Mouse (Mus musculus) naive thymus-derived CD4-positive, alpha-beta T cell, adult 2 months (primary cell): ENCODE data around the gene Clptm1.

Experiments
- DNase-seq: peaks from one replicate; pipeline ENCODE4 v3.0.0-alpha.2; 2011; ENCODE audit warnings: low read depth

The Clptm1 gene

DNA sequence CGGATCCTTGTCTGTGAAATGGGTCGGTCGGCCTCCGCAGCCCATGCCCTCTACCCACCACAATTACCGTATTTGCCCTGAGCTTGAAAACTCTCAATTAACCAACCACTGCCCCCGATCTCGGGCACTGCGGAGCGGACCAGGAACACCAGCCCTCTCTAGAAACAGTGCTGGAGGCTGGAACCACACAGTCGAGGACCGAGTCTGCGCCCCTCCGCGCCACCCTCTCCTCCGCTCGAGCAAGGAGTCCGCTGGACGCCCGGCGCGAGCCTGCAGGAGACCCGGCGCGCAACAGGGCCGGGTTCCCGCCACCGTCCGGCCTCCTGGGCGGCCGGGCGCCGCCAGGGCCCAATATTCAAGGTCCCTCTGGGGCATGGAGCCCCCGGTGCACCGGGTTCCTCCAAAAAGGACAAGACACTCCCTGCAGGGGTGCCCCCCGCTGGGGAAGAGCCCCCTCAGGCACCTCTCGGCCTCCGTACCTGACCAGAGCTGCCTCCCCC is 328 bp downstream of the Clptm1 start:
- no peak for DNase-seq

GRCm38 (mm10) chr7:19663940-19664339 is 893 bp downstream of the Clptm1 start:
- no peak for DNase-seq

DNA sequence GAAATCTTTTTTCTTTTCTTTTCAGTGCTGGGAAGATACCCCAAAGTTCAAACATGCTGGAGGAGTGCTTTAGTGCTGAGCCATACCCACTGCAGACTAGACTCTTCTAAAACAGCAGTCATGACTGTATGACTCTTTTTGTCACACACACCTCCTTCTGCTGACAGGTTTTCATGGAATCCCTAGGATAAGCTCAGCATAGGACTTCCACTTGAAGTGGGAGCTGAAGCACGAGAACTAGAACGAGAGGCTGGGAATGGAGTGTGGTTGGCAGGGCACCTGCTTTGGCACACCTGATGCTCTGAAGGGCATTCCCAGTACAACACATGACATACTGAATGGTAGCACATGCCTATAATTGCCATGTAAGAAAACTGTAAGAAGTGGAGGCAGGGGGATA is 12.2 kb downstream of the Clptm1 start:
- no peak for DNase-seq

DNA sequence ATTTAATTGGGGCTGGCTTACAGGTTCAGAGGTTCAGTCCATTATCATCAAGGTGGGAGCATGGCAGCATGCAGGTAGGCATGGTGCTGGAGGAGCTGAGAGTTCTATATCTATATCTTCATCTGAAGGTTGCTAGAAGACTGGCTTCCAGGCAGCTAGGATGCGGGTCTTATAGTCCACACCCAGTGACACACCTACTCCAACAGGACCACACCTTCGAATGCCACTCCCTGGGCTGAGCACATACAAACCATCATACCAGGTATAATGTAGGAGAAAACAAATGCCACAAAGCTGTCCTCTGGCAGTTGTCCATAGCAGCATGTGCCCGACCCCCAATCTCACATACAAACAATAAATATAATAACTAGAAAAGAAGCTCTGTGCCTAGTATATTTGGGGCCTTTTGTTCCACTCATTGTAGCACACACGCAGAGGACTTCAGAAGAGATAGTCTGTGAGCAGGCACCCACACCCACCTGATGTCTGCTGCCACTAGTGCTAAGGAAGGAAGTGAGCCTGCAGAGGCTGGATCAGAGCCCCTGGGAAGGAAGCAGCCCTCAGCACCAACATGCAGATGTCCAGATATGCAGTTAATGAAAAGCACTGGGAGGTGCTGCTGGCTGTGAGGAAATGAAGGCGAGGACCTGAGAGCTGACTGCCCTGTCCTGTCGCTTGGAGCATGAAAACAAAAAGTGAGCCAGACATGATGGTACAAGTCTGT is 13.6 kb downstream of the Clptm1 start:
- DNase-seq: no peak

- no peak for DNase-seq
Observed at GRCm38 (mm10) chr7:19641223-19641622, 23.6 kb downstream of the Clptm1 start.

DNA sequence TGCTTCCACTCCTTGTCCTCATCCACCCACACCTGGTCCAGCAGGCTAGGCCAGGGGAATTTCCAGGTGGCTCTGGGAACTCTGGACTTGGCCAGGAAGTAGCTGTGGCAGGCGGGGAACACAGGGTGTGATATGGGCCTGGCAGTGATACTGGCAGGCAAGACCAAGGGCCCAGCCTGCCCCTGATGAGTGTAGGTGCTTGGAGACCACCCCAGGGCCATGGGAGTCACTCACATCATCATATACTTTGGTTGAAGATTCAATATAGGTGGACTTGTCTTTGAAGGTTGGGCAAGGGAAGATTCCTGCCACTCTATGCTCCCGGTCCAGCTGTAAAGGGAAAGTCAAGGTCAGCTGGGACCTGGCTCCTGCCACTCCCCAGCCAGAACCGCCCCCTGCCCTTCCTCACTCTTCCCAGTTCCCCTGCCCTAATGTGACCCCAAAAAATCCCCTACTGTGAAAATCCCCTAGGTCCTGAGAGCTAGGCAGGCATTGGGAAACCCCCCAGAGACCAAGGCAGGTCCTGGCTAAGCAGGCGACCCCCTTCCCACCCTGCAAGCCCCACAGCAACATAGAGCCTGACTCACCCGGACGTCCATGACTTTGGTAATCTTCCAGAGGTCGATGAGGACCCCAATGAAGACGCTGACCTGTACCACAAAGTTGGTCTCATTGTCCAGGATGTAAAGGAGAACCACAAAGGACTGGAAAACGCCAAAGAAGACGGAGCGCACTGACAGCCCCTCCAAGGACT is 29.6 kb downstream of the Clptm1 start:
- DNase-seq: no peak

GRCm38 (mm10) chr7:19634591-19634990 is 30.2 kb downstream of the Clptm1 start:
- DNase-seq: no peak

DNA sequence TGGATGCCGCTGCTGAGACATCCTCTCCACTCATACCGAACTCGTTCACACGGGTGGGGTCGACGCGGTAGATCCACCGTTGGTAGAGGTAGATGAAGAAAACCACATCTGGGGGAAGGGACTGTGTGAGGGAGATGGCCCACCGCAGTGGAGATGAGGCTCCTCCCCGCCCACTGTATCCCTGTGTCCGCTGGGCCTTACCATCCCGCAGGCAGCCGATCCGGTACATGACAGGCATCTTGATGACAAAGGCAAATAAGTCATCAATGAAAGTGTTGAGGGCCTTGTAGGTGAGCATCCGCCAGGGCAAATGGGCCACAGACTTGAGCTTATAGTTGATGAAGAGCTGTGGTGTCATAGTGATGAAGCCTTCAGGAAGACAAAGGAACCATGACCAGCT is 31.0 kb downstream of the Clptm1 start:
- DNase-seq: no peak

- DNase-seq: no peak
Observed at GRCm38 (mm10) chr7:19633197-19633596, 31.6 kb downstream of the Clptm1 start.

DNA sequence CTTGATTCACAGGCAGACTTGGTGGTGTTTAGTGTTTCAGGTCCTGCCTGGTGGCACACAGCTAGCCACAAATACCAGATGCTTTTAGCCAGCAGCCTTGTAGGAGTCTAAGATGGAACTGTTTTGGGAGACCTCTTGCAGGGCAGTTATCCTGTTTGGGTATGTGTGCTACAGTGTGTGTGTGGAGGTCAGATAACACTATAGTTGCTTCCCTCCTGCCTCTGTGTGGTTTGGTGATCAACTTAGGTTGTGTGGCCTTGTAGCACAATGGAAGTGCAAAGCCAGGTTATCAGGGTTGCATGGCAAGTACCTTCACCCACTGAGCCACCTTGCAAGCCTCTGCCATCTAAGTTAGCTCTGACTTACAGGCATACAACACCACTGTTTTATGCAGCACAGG is 32.1 kb downstream of the Clptm1 start:
- DNase-seq: no peak

GRCm38 (mm10) chr7:19632275-19632674 is 32.6 kb downstream of the Clptm1 start:
- no peak for DNase-seq

- DNase-seq: peak; percentile 92
Observed at GRCm38 (mm10) chr7:19629361-19629734, 35.5 kb downstream of the Clptm1 start, which contains the start of gene Relb. Gene Relb, minus strand, starts transcription at chr7:19629438.

DNA sequence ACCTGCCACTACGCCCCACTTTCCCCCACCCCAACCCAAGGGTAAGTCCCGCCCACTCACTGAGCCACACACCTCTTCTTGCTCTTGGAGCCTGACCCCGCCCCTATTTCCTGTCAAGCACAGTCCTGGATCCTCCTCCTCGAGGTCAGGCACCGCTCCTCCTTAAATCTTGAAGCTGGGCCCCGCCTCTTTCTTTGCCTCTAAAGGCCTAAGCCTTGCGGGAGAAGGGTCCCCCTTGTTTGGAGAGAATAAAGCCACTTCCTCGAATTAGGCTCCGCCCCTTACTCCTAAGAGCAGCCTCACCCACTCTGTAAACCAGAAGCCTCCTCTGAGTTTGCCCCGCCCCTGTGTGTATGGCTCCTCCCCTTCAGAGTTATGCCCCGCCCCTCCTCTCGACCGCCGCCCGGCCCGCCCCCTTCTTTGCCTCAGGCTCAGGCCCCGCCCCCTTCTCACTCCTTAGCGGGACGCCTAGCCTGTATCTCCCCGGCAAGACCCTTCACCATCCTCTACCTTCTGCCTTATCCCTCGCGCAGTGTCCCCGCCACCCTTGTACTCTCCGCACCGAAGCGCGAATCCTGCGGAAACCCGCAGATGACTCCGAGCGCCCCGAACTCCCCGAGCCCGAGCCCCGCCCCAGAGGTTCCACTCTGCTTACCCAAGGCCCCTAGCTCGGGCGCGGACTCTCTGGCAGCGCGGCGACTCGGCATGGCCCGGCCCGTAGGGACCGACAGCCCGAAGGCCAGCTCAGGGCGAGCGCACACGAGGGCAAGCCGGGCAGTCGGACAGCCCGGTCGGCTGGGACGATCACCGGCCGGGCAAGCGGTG is 36.1 kb downstream of the Clptm1 start:
- DNase-seq: peak; percentile 99

- no peak for DNase-seq
Observed at GRCm38 (mm10) chr7:19628192-19628535, 36.7 kb downstream of the Clptm1 start.

DNA sequence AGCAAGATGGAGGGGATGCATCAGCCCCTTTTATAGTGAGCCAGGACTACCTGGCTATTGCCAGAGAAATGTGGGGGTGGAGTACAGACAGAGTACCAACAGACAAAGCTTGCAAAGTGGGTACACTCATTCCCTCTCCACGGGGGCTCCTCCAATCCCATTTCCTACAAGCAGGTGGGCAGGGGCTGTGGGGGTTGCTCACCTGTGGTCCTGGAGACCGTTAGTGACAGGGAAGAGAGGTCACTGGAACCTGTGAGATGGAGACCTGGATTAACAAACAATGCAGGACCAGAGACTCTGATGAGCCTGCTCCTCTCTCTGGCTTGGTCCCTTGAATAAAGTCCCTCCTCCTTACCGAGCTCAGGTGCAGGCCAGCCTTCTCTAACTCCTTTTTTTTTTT is 37.1 kb downstream of the Clptm1 start:
- DNase-seq: no peak

GRCm38 (mm10) chr7:19623433-19623832 is 41.4 kb downstream of the Clptm1 start:
- no peak for DNase-seq

DNA sequence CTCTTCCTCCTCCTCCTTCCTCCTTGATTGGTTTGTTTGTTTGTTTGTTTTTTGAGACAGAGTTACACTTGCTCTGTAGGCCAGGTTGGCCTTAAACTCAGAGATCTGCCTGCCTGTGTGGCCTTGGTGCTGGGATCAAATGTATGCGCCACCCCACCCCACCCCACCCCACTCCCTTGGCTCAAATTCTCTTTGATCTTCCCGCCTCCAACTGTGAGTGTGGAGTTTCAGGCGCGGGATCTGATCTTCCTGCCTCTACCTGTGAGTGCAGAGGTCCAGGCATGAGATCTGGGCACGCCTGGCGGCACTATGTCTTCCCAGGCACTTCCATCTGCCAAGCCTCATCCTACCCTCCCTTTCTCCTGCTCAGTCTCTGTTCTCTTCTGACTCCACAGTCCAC is 42.6 kb downstream of the Clptm1 start:
- no peak for DNase-seq

- no peak for DNase-seq
Observed at GRCm38 (mm10) chr7:19620811-19621210, 44.0 kb downstream of the Clptm1 start.

DNA sequence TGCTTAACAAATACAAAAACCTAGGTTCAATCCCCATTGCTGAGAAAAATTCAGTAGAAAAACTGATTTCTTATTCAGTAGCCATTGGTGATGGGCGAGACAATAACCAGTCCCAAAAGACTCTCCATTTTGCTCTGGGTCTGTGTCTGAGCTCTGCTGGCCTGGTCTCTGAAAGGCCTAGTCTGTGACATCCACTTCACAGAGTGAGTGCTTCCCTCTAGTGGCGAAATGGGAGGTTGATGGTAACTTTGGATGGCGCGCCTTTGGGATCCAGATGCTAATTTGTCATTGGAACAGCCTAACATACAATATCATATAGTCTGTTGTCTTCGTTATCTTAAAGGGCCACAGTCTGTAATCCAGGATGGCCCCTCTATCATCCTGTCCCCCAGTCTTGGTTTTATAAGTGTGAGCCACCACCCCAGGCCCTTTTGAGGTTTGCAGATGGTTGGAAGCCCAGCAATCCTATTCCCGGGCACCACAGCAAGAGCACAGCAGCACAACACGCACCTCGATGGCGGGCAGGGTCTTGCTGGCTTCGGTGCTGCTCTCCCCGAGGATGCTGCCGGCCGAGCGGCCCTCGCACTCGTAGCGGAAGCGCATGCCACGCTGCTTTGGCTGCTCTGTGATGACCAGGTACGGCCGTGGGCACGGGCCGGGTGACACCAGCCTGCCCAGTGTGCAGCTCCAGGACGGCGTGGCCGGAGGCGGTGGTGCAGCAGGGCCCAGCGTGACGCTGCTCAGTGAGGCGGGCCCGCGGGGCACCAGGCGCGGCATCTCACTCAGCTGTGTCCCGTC is 45.6 kb downstream of the Clptm1 start:
- peak; percentile 83 for DNase-seq

GRCm38 (mm10) chr7:19615036-19615577 is 49.7 kb downstream of the Clptm1 start:
- DNase-seq: no peak

GRCm38 (mm10) chr7:19610969-19611368 is 53.9 kb downstream of the Clptm1 start:
- no peak for DNase-seq
